Mouse (Mus musculus) C2C12 (cell line): ENCODE data around the gene Mink1.

Experiments used
- CEBPB ChIP-seq: IDR thresholded peaks from one replicate; pipeline ENCODE4 v1.6.1; 2011; ENCODE audit warnings: low read depth, mild to moderate bottlenecking, control low read depth, moderate library complexity
- CTCF ChIP-seq: IDR thresholded peaks from one replicate; pipeline ENCODE4 v1.5.1; 2011; ENCODE audit not compliant: control insufficient read depth, insufficient read depth, insufficient read length
- MAX ChIP-seq: IDR thresholded peaks from one replicate; pipeline ENCODE4 v1.6.1; 2011; ENCODE audit warnings: mild to moderate bottlenecking, control low read depth
- MYOD1 ChIP-seq: IDR thresholded peaks from one replicate; pipeline ENCODE4 v1.6.1; 2011; ENCODE audit warnings: low read depth; ENCODE audit not compliant: control insufficient read depth, insufficient read length
- MYOG ChIP-seq: IDR thresholded peaks from one replicate; pipeline ENCODE4 v1.6.1; 2011; ENCODE audit not compliant: control insufficient read depth, insufficient read length; ENCODE audit errors: extremely low read depth
- USF1 ChIP-seq: IDR thresholded peaks from one replicate; pipeline ENCODE4 v1.6.1; 2011; ENCODE audit warnings: low read depth, mild to moderate bottlenecking, control low read depth, moderate library complexity

DNA sequence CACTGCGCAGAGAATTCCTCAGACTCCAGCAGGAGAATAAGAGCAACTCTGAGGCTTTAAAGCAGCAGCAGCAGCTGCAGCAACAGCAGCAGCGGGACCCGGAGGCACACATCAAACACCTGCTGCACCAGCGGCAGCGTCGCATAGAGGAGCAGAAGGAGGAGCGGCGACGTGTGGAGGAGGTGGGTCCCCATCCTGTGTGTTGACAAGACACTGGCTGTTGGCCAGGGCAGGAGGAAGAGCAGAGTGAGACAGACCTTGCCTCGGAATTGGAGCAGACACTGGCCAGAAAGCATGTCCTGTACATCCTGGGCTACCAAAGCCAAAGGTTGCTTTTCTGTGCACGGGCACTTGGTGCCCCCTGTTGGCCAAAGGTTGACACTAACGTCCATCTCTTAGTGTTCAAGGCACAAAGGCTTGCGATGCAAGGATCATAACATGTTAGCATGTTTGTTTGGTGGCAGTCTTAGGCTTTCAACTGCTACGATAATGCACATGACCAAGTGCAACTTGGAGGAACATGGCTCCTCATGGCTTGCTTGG is 42.4 kb downstream of the Mink1 start:
- peak; percentile 76 for TF ChIP-seq CTCF
- TF ChIP-seq MYOD1 = no peak
- TF ChIP-seq USF1 = no peak
- TF ChIP-seq CEBPB = no peak
- TF ChIP-seq MYOG = no peak
- peak; percentile 57 for TF ChIP-seq MAX
